ENCODE assay signal across 11 mouse cellular contexts in genomic region chr10:99286213-99286612, GRCm38 (mm10). TPM values are rescaled to one million over a fixed set of nuclear protein-coding genes. Genes with fewer than 3 reads are reported as not detected.
DNase-seq lines count a peak whose midpoint lies in the region; ATAC-seq lines count a peak whose summit lies in the region.
"Had no signal": no experiment of that assay in that cellular context is flagged by ENCODE, and none has a peak within 500 bp of the region (broad histone marks: within the 10 kb centered on the region; RNA-seq: fewer than 3 reads in every experiment).

No protein-coding gene starts in this region.

- peak overlapping the region; percentile 58; the same call in 1 of the 2 replicates for H3K4me2 ChIP-seq in heart, embryonic 12.5 days
- H3K4me2 ChIP-seq in kidney, embryonic 14.5 days (replicated peaks; ENCODE audit: low read depth, low read length), result no peak overlapping the region
- no peak overlapping the region for H3K4me2 ChIP-seq in hindbrain, embryonic 11.5 days (replicated peaks; ENCODE audit: low read depth, low read length)

- peaks cover 41% of the 10 kb centered on the region for H3K4me1 ChIP-seq in heart, embryonic 12.5 days (replicated peaks)
- H3K4me1 ChIP-seq in kidney, embryonic 14.5 days (ENCODE audit: control insufficient read depth, insufficient read depth, low read length), result peaks cover 25% of the 10 kb centered on the region; the same call in 1 of the 2 replicates
- 0 out of 2 replicates have a peak, but pooled peaks cover 2% of the 10 kb centered on the region for H3K4me1 ChIP-seq in hindbrain, embryonic 11.5 days (replicated peaks; ENCODE audit: control insufficient read depth, insufficient read depth, low read length)

- no peak overlapping the region for H3K4me3 ChIP-seq in heart, embryonic 12.5 days
- H3K4me3 ChIP-seq in kidney, embryonic 14.5 days (ENCODE audit: low read length), result no peak overlapping the region
- no peak overlapping the region for H3K4me3 ChIP-seq in hindbrain, embryonic 11.5 days (ENCODE audit: low read depth, low read length)
- H3K4me3 ChIP-seq: embryonic facial prominence, embryonic 13.5 days had no signal

- DNase-seq in lung, adult 18-20 months, result peak; percentile 52 to 61
- no peak for DNase-seq in lung, postnatal 25 days (ENCODE audit: low spot score)
- DNase-seq in lung, postnatal 14 days, result peak; percentile 54
- DNase-seq in gastrocnemius, postnatal 36 days, result no peak
- no peak for DNase-seq in hindbrain, embryonic 11.5 days (ENCODE audit: low spot score)

- no peak overlapping the region for H3K9ac ChIP-seq in heart, embryonic 12.5 days
- H3K9ac ChIP-seq in kidney, embryonic 14.5 days (ENCODE audit: low read depth, low read length), result no peak overlapping the region
- H3K9ac ChIP-seq in hindbrain, embryonic 11.5 days (ENCODE audit: low read depth, low read length), result no peak overlapping the region
- H3K9ac ChIP-seq: embryonic facial prominence, embryonic 13.5 days; liver, embryonic 14.5 days had no signal

- intact Hi-C loops in gastrocnemius, postnatal 36 days (cut with DNase I), result no loop called here

- ATAC-seq in heart, embryonic 12.5 days (ENCODE audit: insufficient number of reproducible peaks, low FRiP score), result no peak
- ATAC-seq in kidney, embryonic 14.5 days (ENCODE audit: low FRiP score, low TSS enrichment), result no peak
- ATAC-seq in hindbrain, embryonic 11.5 days (ENCODE audit: low FRiP score), result no peak
- ATAC-seq: activated CD4-positive, CD25-positive, alpha-beta regulatory T cell, adult 4 months; hindbrain, embryonic 16.5 days had no signal

- H3K27ac ChIP-seq in heart, embryonic 12.5 days (ENCODE audit: poor library complexity, severe bottlenecking), result peak overlapping the region; percentile 91
- H3K27ac ChIP-seq in kidney, embryonic 14.5 days (ENCODE audit: low read depth, low read length), result 0 out of 2 replicates have a peak overlapping the region, but pooled peaks have one; percentile 19
- no peak overlapping the region for H3K27ac ChIP-seq in hindbrain, embryonic 11.5 days (ENCODE audit: low read depth, low read length)
- H3K27ac ChIP-seq: embryonic facial prominence, embryonic 13.5 days; liver, embryonic 14.5 days had no signal

- 38% methylated on average over 7 of the region's 7 CpGs for WGBS in heart, embryonic 12.5 days
- WGBS in kidney, embryonic 14.5 days, result 43% methylated on average over 7 of the region's 7 CpGs
- WGBS in hindbrain, embryonic 11.5 days, result 66% methylated on average over 7 of the region's 7 CpGs

- H3K9me3 ChIP-seq in heart, embryonic 12.5 days (replicated peaks), result no peaks in the 10 kb centered on the region
- no peaks in the 10 kb centered on the region for H3K9me3 ChIP-seq in kidney, embryonic 14.5 days (ENCODE audit: control insufficient read depth, low read length)
- H3K9me3 ChIP-seq in hindbrain, embryonic 11.5 days (ENCODE audit: control insufficient read depth, low read length), result no peaks in the 10 kb centered on the region
- H3K9me3 ChIP-seq: embryonic facial prominence, embryonic 13.5 days had no signal

- no peaks in the 10 kb centered on the region for H3K27me3 ChIP-seq in heart, embryonic 12.5 days (replicated peaks)
- no peaks in the 10 kb centered on the region for H3K27me3 ChIP-seq in kidney, embryonic 14.5 days (ENCODE audit: control insufficient read depth, insufficient read depth, low read length)
- H3K27me3 ChIP-seq in hindbrain, embryonic 11.5 days (ENCODE audit: control insufficient read depth, insufficient read depth, low read length), result no peaks in the 10 kb centered on the region

- no peaks in the 10 kb centered on the region for H3K36me3 ChIP-seq in heart, embryonic 12.5 days
- H3K36me3 ChIP-seq in kidney, embryonic 14.5 days (ENCODE audit: control insufficient read depth, insufficient read depth, low read length), result no peaks in the 10 kb centered on the region
- no peaks in the 10 kb centered on the region for H3K36me3 ChIP-seq in hindbrain, embryonic 11.5 days (ENCODE audit: control insufficient read depth, insufficient read depth, low read length)
- H3K36me3 ChIP-seq: embryonic facial prominence, embryonic 13.5 days had no signal

RNA-seq across cellular contexts. Expression of gene Dusp6, which starts 23.2 kb away (rescaled TPM):
- polyA plus RNA-seq in heart, embryonic 12.5 days (2016; fragmentation: Nextera tagmentation; extraction: Ambion mirVana), result 52.6 and 57.1 TPM in 2 replicates
- 87.7 and 98.5 TPM in 2 replicates for polyA plus RNA-seq in kidney, embryonic 14.5 days (2014; fragmentation: Nextera tagmentation; extraction: Ambion mirVana)
- total RNA-seq in gastrocnemius, postnatal 36 days (2021), result 10 to 100 TPM; 16.4 to 17.4 TPM
- polyA plus RNA-seq in hindbrain, embryonic 11.5 days (2014; fragmentation: Nextera tagmentation; extraction: Ambion mirVana), result 41.3 and 48.3 TPM in 2 replicates

Comparison
In these comparisons a context has a peak if more than half of its experiments do, and no peak if none do; other contexts are left out.
1. DNase-seq: peak in lung, adult 18-20 months (2 of 2) and lung, postnatal 14 days (single experiment); none in lung, postnatal 25 days (single experiment), gastrocnemius, postnatal 36 days (0 of 2) and hindbrain, embryonic 11.5 days (single experiment).